9 mouse cellular contexts compared by ENCODE assay signal in genomic region chr16:23897486-23897885, GRCm38 (mm10). TPM values are rescaled to one million over a fixed set of nuclear protein-coding genes. Genes with fewer than 3 reads are reported as not detected.
A peak's percentile ranks its signal among the peaks of the same experiment; 100 is the strongest.
DNase-seq lines count a peak whose midpoint lies in the region; ATAC-seq and TF ChIP-seq lines count a peak whose summit lies in the region.
"Had no signal": no experiment of that assay in that cellular context is flagged by ENCODE, and none has a peak within 500 bp of the region (broad histone marks: within the 10 kb centered on the region; RNA-seq: fewer than 3 reads in every experiment).

No protein-coding gene starts in this region.

- intact Hi-C loops in heart, postnatal 36 days (cut with DNase I), result loop anchor here (10.0 kb wide), 2 partner anchors 523 to 753 kb away; partner anchors contain the start of gene Adipoq

- no peak for TF ChIP-seq CTCF in stomach, postnatal 0 days (IDR thresholded peaks at IDR 0.05; ENCODE audit: low read depth)

- TF ChIP-seq EP300 in stomach, postnatal 0 days (optimal IDR thresholded peaks at IDR 0.05), result no peak

- peaks cover 13% of the 10 kb centered on the region for H3K4me1 ChIP-seq in heart, embryonic 13.5 days
- peaks cover 7% of the 10 kb centered on the region; the same call in 1 of the 2 replicates for H3K4me1 ChIP-seq in stomach, embryonic 14.5 days (ENCODE audit: control insufficient read depth, insufficient read depth, low read length)
- H3K4me1 ChIP-seq in stomach, postnatal 0 days (replicated peaks; ENCODE audit: control insufficient read depth, insufficient read depth), result no peaks in the 10 kb centered on the region
- H3K4me1 ChIP-seq in hindbrain, embryonic 14.5 days (replicated peaks; ENCODE audit: control insufficient read depth, insufficient read depth, low read length), result peaks cover 13% of the 10 kb centered on the region
- H3K4me1 ChIP-seq in neural tube, embryonic 15.5 days, result peaks cover 14% of the 10 kb centered on the region

- H3K9ac ChIP-seq in heart, embryonic 13.5 days, result peak overlapping the region; percentile 30; the same call in 1 of the 2 replicates
- no peak overlapping the region for H3K9ac ChIP-seq in stomach, embryonic 14.5 days (replicated peaks; ENCODE audit: low read depth, low read length)
- no peak overlapping the region; the same call in 1 of the 2 replicates for H3K9ac ChIP-seq in stomach, postnatal 0 days (ENCODE audit: low read length)
- H3K9ac ChIP-seq in hindbrain, embryonic 14.5 days, result peak overlapping the region; percentile 39; the same call in 1 of the 2 replicates
- peak overlapping the region; percentile 36; the same call in 1 of the 2 replicates for H3K9ac ChIP-seq in neural tube, embryonic 15.5 days (replicated peaks)

- no peaks in the 10 kb centered on the region for H3K9me3 ChIP-seq in heart, embryonic 13.5 days
- H3K9me3 ChIP-seq in stomach, embryonic 14.5 days (ENCODE audit: control insufficient read depth, low read depth, low read length), result no peaks in the 10 kb centered on the region
- no peaks in the 10 kb centered on the region for H3K9me3 ChIP-seq in stomach, postnatal 0 days (ENCODE audit: control insufficient read depth, low read length)
- H3K9me3 ChIP-seq in hindbrain, embryonic 14.5 days (ENCODE audit: control insufficient read depth, low read length), result no peaks in the 10 kb centered on the region
- H3K9me3 ChIP-seq in neural tube, embryonic 15.5 days (replicated peaks), result no peaks in the 10 kb centered on the region

- H3K4me2 ChIP-seq in heart, embryonic 13.5 days, result peak overlapping the region; percentile 68
- H3K4me2 ChIP-seq in stomach, embryonic 14.5 days (replicated peaks; ENCODE audit: low read depth, low read length), result peak overlapping the region; percentile 34; the same call in 1 of the 2 replicates
- H3K4me2 ChIP-seq in stomach, postnatal 0 days (replicated peaks; ENCODE audit: low read depth), result no peak overlapping the region
- H3K4me2 ChIP-seq in hindbrain, embryonic 14.5 days (replicated peaks), result peak overlapping the region; percentile 46
- H3K4me2 ChIP-seq in neural tube, embryonic 15.5 days, result peak overlapping the region; percentile 61

- ATAC-seq in heart, embryonic 13.5 days (ENCODE audit: extremely low read depth, insufficient number of reproducible peaks, low FRiP score, low TSS enrichment), result no peak
- ATAC-seq in stomach, embryonic 14.5 days (ENCODE audit: insufficient number of reproducible peaks, insufficient read depth, low FRiP score, low read depth), result no peak
- ATAC-seq in stomach, postnatal 0 days (ENCODE audit: low FRiP score, low TSS enrichment), result no peak
- ATAC-seq in hindbrain, embryonic 14.5 days (ENCODE audit: low FRiP score), result no peak
- peak; percentile 22; the same call in 1 of the 2 replicates for ATAC-seq in neural tube, embryonic 15.5 days (ENCODE audit: low FRiP score)

- WGBS in heart, embryonic 13.5 days, result 36% methylated on average over 5 of the region's 5 CpGs
- 70% methylated on average over 5 of the region's 5 CpGs for WGBS in stomach, embryonic 14.5 days
- WGBS in stomach, postnatal 0 days, result 71% methylated on average over 5 of the region's 5 CpGs
- WGBS in hindbrain, embryonic 14.5 days, result 47% methylated on average over 5 of the region's 5 CpGs
- WGBS in neural tube, embryonic 15.5 days, result 65% methylated on average over 5 of the region's 5 CpGs

- DNase-seq in heart, postnatal 36 days, result no peak
- DNase-seq in stomach, postnatal 0 days (ENCODE audit: low spot score), result no peak
- no peak for DNase-seq in hindbrain, embryonic 14.5 days (ENCODE audit: low spot score)
- no peak for DNase-seq in frontal cortex, postnatal 36 days (ENCODE audit: low spot score in 2 of 2)
- no peak for DNase-seq in cerebellum, adult 11 months

- no peaks in the 10 kb centered on the region for H3K36me3 ChIP-seq in heart, embryonic 13.5 days
- no peaks in the 10 kb centered on the region for H3K36me3 ChIP-seq in stomach, embryonic 14.5 days (ENCODE audit: control insufficient read depth, insufficient read depth, low read length)
- no peaks in the 10 kb centered on the region for H3K36me3 ChIP-seq in stomach, postnatal 0 days (ENCODE audit: control insufficient read depth, insufficient read depth, low read length)
- H3K36me3 ChIP-seq in hindbrain, embryonic 14.5 days (replicated peaks; ENCODE audit: control insufficient read depth, insufficient read depth), result no peaks in the 10 kb centered on the region
- no peaks in the 10 kb centered on the region for H3K36me3 ChIP-seq in neural tube, embryonic 15.5 days

- H3K27ac ChIP-seq in heart, embryonic 13.5 days (replicated peaks), result no peak overlapping the region
- no peak overlapping the region for H3K27ac ChIP-seq in stomach, embryonic 14.5 days (ENCODE audit: low read length)
- H3K27ac ChIP-seq in stomach, postnatal 0 days (replicated peaks), result no peak overlapping the region
- H3K27ac ChIP-seq in hindbrain, embryonic 14.5 days, result no peak overlapping the region; the same call in 1 of the 2 replicates
- peak overlapping the region; percentile 63; the same call in 1 of the 2 replicates for H3K27ac ChIP-seq in neural tube, embryonic 15.5 days (replicated peaks)

- H3K4me3 ChIP-seq in heart, embryonic 13.5 days, result peak overlapping the region; percentile 36; the same call in 1 of the 2 replicates
- H3K4me3 ChIP-seq in stomach, embryonic 14.5 days (ENCODE audit: low read depth, low read length), result 0 out of 2 replicates have a peak overlapping the region, but pooled peaks have one; percentile 9
- no peak overlapping the region for H3K4me3 ChIP-seq in stomach, postnatal 0 days (ENCODE audit: low read depth, low read length)
- H3K4me3 ChIP-seq in hindbrain, embryonic 14.5 days (replicated peaks; ENCODE audit: low read length), result no peak overlapping the region
- no peak overlapping the region for H3K4me3 ChIP-seq in neural tube, embryonic 15.5 days (replicated peaks)

- H3K27me3 ChIP-seq in heart, embryonic 13.5 days (replicated peaks), result peaks cover 48% of the 10 kb centered on the region
- H3K27me3 ChIP-seq in stomach, embryonic 14.5 days (ENCODE audit: control insufficient read depth, insufficient read depth, low read length), result no peaks in the 10 kb centered on the region
- 0 out of 2 replicates have a peak, but pooled peaks cover 3% of the 10 kb centered on the region for H3K27me3 ChIP-seq in stomach, postnatal 0 days (ENCODE audit: control insufficient read depth, insufficient read depth, low read length)
- 0 out of 2 replicates have a peak, but pooled peaks cover 5% of the 10 kb centered on the region for H3K27me3 ChIP-seq in hindbrain, embryonic 14.5 days (ENCODE audit: control insufficient read depth, insufficient read depth, low read length)
- 0 out of 2 replicates have a peak, but pooled peaks cover under 1% of the 10 kb centered on the region for H3K27me3 ChIP-seq in neural tube, embryonic 15.5 days (replicated peaks)

RNA-seq across cellular contexts. Expression of gene Sst, which starts 6.7 kb away (rescaled TPM):
- 0.21 TPM in 1 of 2 replicates, not detected in the other for polyA plus RNA-seq in heart, embryonic 13.5 days (2015; fragmentation: Nextera tagmentation; extraction: Ambion mirVana)
- not detected for total RNA-seq in heart, postnatal 36 days (2021)
- polyA plus RNA-seq in stomach, embryonic 14.5 days (2014; fragmentation: Nextera tagmentation; extraction: Ambion mirVana), result 0.85 and 1.0 TPM in 2 replicates
- polyA plus RNA-seq in stomach, postnatal 0 days (2015; fragmentation: Nextera tagmentation; extraction: Ambion mirVana), result 63.4 and 63.9 TPM in 2 replicates
- polyA plus RNA-seq in hindbrain, embryonic 14.5 days (2014; fragmentation: Nextera tagmentation; extraction: Ambion mirVana), result 278 TPM in 2 replicates
- 237 and 269 TPM in 2 replicates for polyA plus RNA-seq in neural tube, embryonic 15.5 days (2015; fragmentation: Nextera tagmentation; extraction: Ambion mirVana)

RNA-seq across cellular contexts. Expression of gene Rtp2, which starts 34.7 kb away (rescaled TPM):
- not detected in 2 replicates for polyA plus RNA-seq in heart, embryonic 13.5 days (2015; fragmentation: Nextera tagmentation; extraction: Ambion mirVana)
- total RNA-seq in heart, postnatal 36 days (2021), result not detected
- polyA plus RNA-seq in stomach, embryonic 14.5 days (2014; fragmentation: Nextera tagmentation; extraction: Ambion mirVana), result not detected in 2 replicates
- polyA plus RNA-seq in stomach, postnatal 0 days (2015; fragmentation: Nextera tagmentation; extraction: Ambion mirVana), result not detected in 2 replicates
- not detected in 2 replicates for polyA plus RNA-seq in hindbrain, embryonic 14.5 days (2014; fragmentation: Nextera tagmentation; extraction: Ambion mirVana)
- polyA plus RNA-seq in neural tube, embryonic 15.5 days (2015; fragmentation: Nextera tagmentation; extraction: Ambion mirVana), result not detected in 2 replicates
- polyA plus RNA-seq: small intestine, adult 2 months had no signal

Comparison
In these comparisons a context has a peak if more than half of its experiments do, and no peak if none do; other contexts are left out.
1. H3K4me3 ChIP-seq: peak in heart, embryonic 13.5 days (single experiment) and stomach, embryonic 14.5 days (single experiment); none in stomach, postnatal 0 days (single experiment), hindbrain, embryonic 14.5 days (single experiment) and neural tube, embryonic 15.5 days (single experiment).
2. RNA of gene Sst, which starts 6.7 kb away (polyA plus RNA-seq): 278 TPM in hindbrain, embryonic 14.5 days, 237 to 269 TPM in neural tube, embryonic 15.5 days and 63.4 to 63.9 TPM in stomach, postnatal 0 days; 0.85 to 1.0 TPM in stomach, embryonic 14.5 days and 0.21 TPM in heart, embryonic 13.5 days; every median in the first group is over 10 times any median in the second.
3. H3K9ac ChIP-seq: peak in heart, embryonic 13.5 days (single experiment), hindbrain, embryonic 14.5 days (single experiment) and neural tube, embryonic 15.5 days (single experiment); none in stomach, embryonic 14.5 days (single experiment) and stomach, postnatal 0 days (single experiment).